Comparison of ENCODE assay signal across 9 mouse cellular contexts in the genomic region with DNA sequence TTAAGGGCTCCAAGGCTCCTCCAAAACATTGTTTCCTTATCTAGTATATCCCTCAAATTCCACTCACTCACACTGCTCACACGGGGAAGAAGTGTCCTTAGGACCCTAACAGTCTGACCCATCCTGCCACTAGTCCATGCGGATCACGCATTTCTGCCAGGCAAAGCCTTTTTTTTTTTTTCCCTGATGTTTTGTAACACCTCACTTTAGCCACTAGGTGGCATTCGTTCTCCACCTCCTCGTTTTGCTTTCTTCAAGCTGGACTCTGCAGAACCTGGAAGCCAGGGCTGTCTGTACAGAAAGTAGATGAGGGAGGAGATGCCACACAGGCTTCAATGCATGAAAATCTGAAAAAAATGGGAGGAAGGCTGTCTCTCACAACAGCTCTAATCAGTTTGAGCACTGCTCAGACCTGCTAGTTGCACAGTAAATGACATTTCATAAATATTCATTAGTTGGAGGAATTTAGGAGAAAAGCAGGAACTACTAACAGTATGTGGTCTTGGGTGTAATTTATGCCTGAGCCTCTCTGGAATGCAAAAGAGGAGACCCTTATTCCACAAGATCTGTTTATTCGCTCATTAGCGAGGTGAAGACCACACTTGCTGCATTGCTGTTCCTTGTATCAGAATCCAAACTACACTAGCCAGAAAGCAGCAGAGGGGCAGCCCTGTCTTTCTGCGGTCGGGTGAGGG. TPM values are rescaled to one million over a fixed set of nuclear protein-coding genes. Genes with fewer than 3 reads are reported as not detected.
A peak's percentile ranks its signal among the peaks of the same experiment; 100 is the strongest.
DNase-seq lines count a peak whose midpoint lies in the region; ATAC-seq and TF ChIP-seq lines count a peak whose summit lies in the region.
"Had no signal": no experiment of that assay in that cellular context is flagged by ENCODE, and none has a peak within 500 bp of the region (broad histone marks: within the 10 kb centered on the region; RNA-seq: fewer than 3 reads in every experiment).

No protein-coding gene starts in this region.

- no peaks in the 10 kb centered on the region for H3K4me1 ChIP-seq in lung, adult 2 months (ENCODE audit: control insufficient read depth, insufficient read depth, low read length)

- WGBS in lung, adult 2 months = 25% methylated on average over 9 of the region's 9 CpGs

- DNase-seq in gastrocnemius, postnatal 10 days = peak; percentile 11
- DNase-seq in gastrocnemius, postnatal 36 days = no peak
- DNase-seq in WW6 (ENCODE audit: low read depth, low spot score) = peak; percentile 14
- peak; percentile 46 to 62 for DNase-seq in cerebellum, postnatal 25 days
- DNase-seq in kidney, postnatal 14 days = peak; percentile 43
- DNase-seq in lung, adult 2 months = peak; percentile 28
- peak; percentile 86 for DNase-seq in retina, embryonic 14.5 days (ENCODE audit: low spot score)

- ATAC-seq in granulocyte monocyte progenitor cell, adult 5-6 weeks (replicated peaks; ENCODE audit: poor library complexity, severe bottlenecking) = peak; percentile 90

- no peak for TF ChIP-seq POLR2A in lung, adult 2 months (IDR thresholded peaks at IDR 0.05; ENCODE audit: borderline replicate concordance, extremely low read depth, low read depth, low read length)

- peak; percentile 28 for TF ChIP-seq CTCF in lung, adult 2 months (IDR thresholded peaks at IDR 0.05; ENCODE audit: insufficient read depth, low read length)

- intact Hi-C loops in gastrocnemius, postnatal 36 days (cut with DNase I) = loop anchor here (5.0 kb wide), 1 partner anchor 269 kb away; no protein-coding TSS in a partner anchor

- H3K4me3 ChIP-seq in lung, adult 2 months (replicated peaks; ENCODE audit: extremely low read depth, low read depth, low read length) = no peak overlapping the region

RNA-seq across cellular contexts. Expression of a gene that starts 6.9 kb away (rescaled TPM):
- under 1 TPM in 1 of 2 experiments, not detected in 1; 0.07 TPM for total RNA-seq in gastrocnemius, postnatal 10 days (2021)
- total RNA-seq in gastrocnemius, postnatal 36 days (2021) = not detected
- not detected in 2 replicates for total RNA-seq in granulocyte monocyte progenitor cell, adult 5-6 weeks (2014; fragmentation: Nextera tagmentation)
- total RNA-seq in granulocyte monocyte progenitor cell, adult 5-6 weeks (2017) = not detected in 2 replicates
- 0.03 TPM in 1 of 2 replicates, not detected in the other for polyA plus RNA-seq in lung, adult 2 months (2012; rRNA removed)
- polyA plus RNA-seq: macrophage had no signal

RNA-seq across cellular contexts. Expression of a gene that starts 56.9 kb away (rescaled TPM):
- total RNA-seq in gastrocnemius, postnatal 10 days (2021) = 10 to 100 TPM; 32.0 to 37.4 TPM
- 10 to 100 TPM; 23.3 to 27.7 TPM for total RNA-seq in gastrocnemius, postnatal 36 days (2021)
- 37.5 and 58.0 TPM in 2 replicates for total RNA-seq in granulocyte monocyte progenitor cell, adult 5-6 weeks (2014; fragmentation: Nextera tagmentation)
- 93.9 and 105 TPM in 2 replicates for total RNA-seq in granulocyte monocyte progenitor cell, adult 5-6 weeks (2017)
- polyA plus RNA-seq in lung, adult 2 months (2012; rRNA removed) = 19.7 and 25.5 TPM in 2 replicates

Comparison
In these comparisons a context has a peak if more than half of its experiments do, and no peak if none do; other contexts are left out.
1. DNase-seq: peak in gastrocnemius, postnatal 10 days (single experiment), WW6 (single experiment), cerebellum, postnatal 25 days (2 of 2), kidney, postnatal 14 days (single experiment), lung, adult 2 months (single experiment) and retina, embryonic 14.5 days (single experiment); none in gastrocnemius, postnatal 36 days (0 of 2).